Mouse (Mus musculus) kidney, embryonic 15.5 days (tissue): Measurements from ENCODE around the gene Car15. TPM values are rescaled to one million over a fixed set of nuclear protein-coding genes. Genes with fewer than 3 reads are reported as not detected.
A peak's percentile ranks its signal among the peaks of the same experiment; 100 is the strongest.

Source experiments
- ATAC-seq: fragments of 200-750 bp; cut with Nextera tagmentation; replicated peaks from 2 replicates; pipeline ENCODE4 v1.8.0; 2017; ENCODE audit warnings: moderate TSS enrichment; ENCODE audit not compliant: low FRiP score
- H3K27ac ChIP-seq: fragments of 300-500 bp; sonication (generic); 2 replicates; pipeline ENCODE4 v1.5.1; 2015; ENCODE audit warnings: mild to moderate bottlenecking, inconsistent platforms
- H3K27me3 ChIP-seq: fragments of 300-500 bp; sonication (generic); 2 replicates; pipeline ENCODE4 v1.6.1; 2015; ENCODE audit warnings: inconsistent platforms
- H3K36me3 ChIP-seq: fragments of 300-500 bp; sonication (generic); 2 replicates; pipeline ENCODE4 v1.6.1; 2015; ENCODE audit warnings: inconsistent platforms
- H3K4me1 ChIP-seq: fragments of 300-500 bp; sonication (generic); 2 replicates; pipeline ENCODE4 v1.6.1; 2015; ENCODE audit warnings: inconsistent platforms
- H3K4me2 ChIP-seq: fragments of 300-500 bp; sonication (generic); 2 replicates; pipeline ENCODE4 v1.6.1; 2015; ENCODE audit warnings: moderate library complexity, mild to moderate bottlenecking, inconsistent platforms
- H3K4me3 ChIP-seq: fragments of 300-500 bp; sonication (generic); replicated peaks from 2 replicates; pipeline ENCODE4 v1.5.1; 2015; ENCODE audit warnings: mild to moderate bottlenecking, inconsistent platforms
- H3K9ac ChIP-seq: fragments of 300-500 bp; sonication (generic); 2 replicates; pipeline ENCODE4 v1.6.1; 2015; ENCODE audit warnings: mild to moderate bottlenecking, inconsistent platforms
- H3K9me3 ChIP-seq: fragments of 300-500 bp; sonication (generic); replicated peaks from 2 replicates; pipeline ENCODE4 v1.6.1; 2016; ENCODE audit warnings: inconsistent platforms
- WGBS: fragments of 180-500 bp; shearing (Covaris S2); methylation state at CpG from one replicate; pipeline ENCODE4 v1.1.7; 2015; ENCODE audit warnings: mixed read lengths; 5-methylcytosine and 5-hydroxymethylcytosine counted together
- polyA plus RNA-seq: library from polyadenylated mRNA; unstranded; fragments of >200 nt; fragmentation: Nextera tagmentation; extraction: Ambion mirVana; gene quantifications from 2 replicates; pipeline ENCODE4 v1.2.1, GENCODE M21; 2015

Gene Car15
- 20.2 and 21.6 TPM in 2 replicates for polyA plus RNA-seq

GRCm38 (mm10) chr16:17838051-17838450 is at the start of gene Car15:
Gene Car15 (minus strand): TSS chr16:17838364.
- H3K36me3 ChIP-seq, result peaks cover 33% of the 10 kb centered on the region
- no peak within 1 kb of the TSS for H3K4me2 ChIP-seq
- no peaks in the 10 kb centered on the region for H3K9me3 ChIP-seq
- peaks cover 16% of the 10 kb centered on the region for H3K4me1 ChIP-seq
- 74% methylated on average over 6 of the region's 6 CpGs for WGBS
- no peak within 1 kb of the TSS for H3K27ac ChIP-seq
- ATAC-seq, result no peak
- H3K27me3 ChIP-seq, result peaks cover 46% of the 10 kb centered on the region
- no peak within 1 kb of the TSS for H3K9ac ChIP-seq
- H3K4me3 ChIP-seq, result no peak within 1 kb of the TSS

- Histone ChIP-seq H3K9ac (no peak overlapping the region), H3K4me2 (no peak overlapping the region), H3K9me3 (no peaks in the 10 kb centered on the region), H3K36me3 (peaks cover 11% of the 10 kb centered on the region), H3K4me3 (no peak overlapping the region), H3K4me1 (peaks cover 4% of the 10 kb centered on the region; the same call in 1 of the 2 replicates), H3K27me3 (no peaks in the 10 kb centered on the region), H3K27ac (no peak overlapping the region)
- ATAC-seq, result no peak
- 65% methylated on average over 6 of the region's 6 CpGs for WGBS
These were observed 46.0 kb upstream of the Car15 start for GRCm38 (mm10) chr16:17884116-17884515.

- no peak overlapping the region for H3K9ac ChIP-seq
- H3K4me2 ChIP-seq, result no peak overlapping the region
- peaks cover 4% of the 10 kb centered on the region; the same call in 1 of the 2 replicates for H3K4me1 ChIP-seq
- H3K4me3 ChIP-seq, result no peak overlapping the region
- H3K9me3 ChIP-seq, result no peaks in the 10 kb centered on the region
- no peak overlapping the region for H3K27ac ChIP-seq
- H3K27me3 ChIP-seq, result no peaks in the 10 kb centered on the region
- no peak for ATAC-seq
- peaks cover 27% of the 10 kb centered on the region for H3K36me3 ChIP-seq
These were observed 44.0 kb upstream of the Car15 start for GRCm38 (mm10) chr16:17882196-17882595.

GRCm38 (mm10) chr16:17879571-17879970 is 41.4 kb upstream of the Car15 start:
- 88% methylated on average over 4 of the region's 4 CpGs for WGBS

GRCm38 (mm10) chr16:17876096-17876495 is 37.9 kb upstream of the Car15 start:
- no peaks in the 10 kb centered on the region for H3K9me3 ChIP-seq
- no peaks in the 10 kb centered on the region for H3K27me3 ChIP-seq
- WGBS, result 94% methylated on average over 1 of the region's 1 CpGs
- no peak overlapping the region for H3K9ac ChIP-seq
- no peaks in the 10 kb centered on the region for H3K4me1 ChIP-seq
- H3K4me2 ChIP-seq, result no peak overlapping the region
- no peak overlapping the region for H3K4me3 ChIP-seq
- no peak overlapping the region for H3K27ac ChIP-seq
- no peak for ATAC-seq
- peaks cover 40% of the 10 kb centered on the region for H3K36me3 ChIP-seq

More at GRCm38 (mm10) chr16:17879571-17879970, 41.4 kb upstream of the Car15 start:
- Histone ChIP-seq H3K4me2 (no peak overlapping the region), H3K4me3 (no peak overlapping the region), H3K9ac (no peak overlapping the region), H3K27ac (no peak overlapping the region), H3K36me3 (peaks cover 29% of the 10 kb centered on the region), H3K27me3 (no peaks in the 10 kb centered on the region), H3K4me1 (peaks cover 4% of the 10 kb centered on the region; the same call in 1 of the 2 replicates), H3K9me3 (no peaks in the 10 kb centered on the region)
- ATAC-seq, result no peak

GRCm38 (mm10) chr16:17875174-17875573 is 37.0 kb upstream of the Car15 start:
- Histone ChIP-seq H3K27me3 (no peaks in the 10 kb centered on the region), H3K4me3 (no peak overlapping the region), H3K9me3 (no peaks in the 10 kb centered on the region), H3K36me3 (peaks cover 50% of the 10 kb centered on the region), H3K9ac (no peak overlapping the region), H3K4me2 (no peak overlapping the region), H3K27ac (no peak overlapping the region), H3K4me1 (no peaks in the 10 kb centered on the region)
- no peak for ATAC-seq
- 79% methylated on average over 4 of the region's 4 CpGs for WGBS

GRCm38 (mm10) chr16:17872995-17873394 is 34.8 kb upstream of the Car15 start:
- WGBS, result 45% methylated on average over 4 of the region's 4 CpGs
- no peak for ATAC-seq
- Histone ChIP-seq H3K4me3 (no peak overlapping the region), H3K27me3 (no peaks in the 10 kb centered on the region), H3K9me3 (no peaks in the 10 kb centered on the region), H3K4me1 (no peaks in the 10 kb centered on the region), H3K27ac (no peak overlapping the region), H3K4me2 (no peak overlapping the region), H3K9ac (no peak overlapping the region), H3K36me3 (peaks cover 58% of the 10 kb centered on the region)

GRCm38 (mm10) chr16:17871248-17871647 is 33.1 kb upstream of the Car15 start:
- Histone ChIP-seq H3K36me3 (peaks cover 53% of the 10 kb centered on the region), H3K9me3 (no peaks in the 10 kb centered on the region), H3K4me3 (no peak overlapping the region), H3K9ac (no peak overlapping the region), H3K4me2 (no peak overlapping the region), H3K4me1 (no peaks in the 10 kb centered on the region), H3K27me3 (no peaks in the 10 kb centered on the region), H3K27ac (no peak overlapping the region)
- no peak for ATAC-seq
- 77% methylated on average over 5 of the region's 5 CpGs for WGBS

- H3K27me3 ChIP-seq, result no peaks in the 10 kb centered on the region
- no peaks in the 10 kb centered on the region for H3K9me3 ChIP-seq
- no peak for ATAC-seq
- no peaks in the 10 kb centered on the region for H3K4me1 ChIP-seq
- H3K4me2 ChIP-seq, result no peak overlapping the region
- 73% methylated on average over 6 of the region's 6 CpGs for WGBS
- peaks cover 59% of the 10 kb centered on the region for H3K36me3 ChIP-seq
- no peak overlapping the region for H3K4me3 ChIP-seq
- H3K27ac ChIP-seq, result peak overlapping the region; percentile 15; the same call in 1 of the 2 replicates
- no peak overlapping the region for H3K9ac ChIP-seq
These were observed 27.6 kb upstream of the Car15 start for GRCm38 (mm10) chr16:17865770-17866169.

GRCm38 (mm10) chr16:17865293-17865692 is 27.1 kb upstream of the Car15 start:
- no peak overlapping the region for H3K4me3 ChIP-seq
- H3K4me2 ChIP-seq, result no peak overlapping the region
- no peaks in the 10 kb centered on the region for H3K27me3 ChIP-seq
- ATAC-seq, result no peak
- no peaks in the 10 kb centered on the region for H3K4me1 ChIP-seq
- no peak overlapping the region for H3K27ac ChIP-seq
- peaks cover 59% of the 10 kb centered on the region for H3K36me3 ChIP-seq
- 63% methylated on average over 2 of the region's 2 CpGs for WGBS
- H3K9me3 ChIP-seq, result no peaks in the 10 kb centered on the region
- H3K9ac ChIP-seq, result no peak overlapping the region

GRCm38 (mm10) chr16:17858592-17858991 is 20.4 kb upstream of the Car15 start:
- ATAC-seq, result no peak
- H3K4me3 ChIP-seq, result no peak overlapping the region
- H3K9ac ChIP-seq, result no peak overlapping the region
- no peaks in the 10 kb centered on the region for H3K27me3 ChIP-seq
- H3K4me1 ChIP-seq, result no peaks in the 10 kb centered on the region
- H3K4me2 ChIP-seq, result no peak overlapping the region
- no peaks in the 10 kb centered on the region for H3K9me3 ChIP-seq
- no peak overlapping the region for H3K27ac ChIP-seq
- peaks cover 82% of the 10 kb centered on the region for H3K36me3 ChIP-seq

- H3K36me3 ChIP-seq, result peaks cover 87% of the 10 kb centered on the region
- no peak overlapping the region for H3K4me3 ChIP-seq
- 86% methylated on average over 7 of the region's 7 CpGs for WGBS
- no peak overlapping the region for H3K9ac ChIP-seq
- no peak overlapping the region for H3K27ac ChIP-seq
- H3K9me3 ChIP-seq, result no peaks in the 10 kb centered on the region
- H3K4me2 ChIP-seq, result no peak overlapping the region
- ATAC-seq, result no peak
- no peaks in the 10 kb centered on the region for H3K27me3 ChIP-seq
- no peaks in the 10 kb centered on the region for H3K4me1 ChIP-seq
These were observed 19.0 kb upstream of the Car15 start for GRCm38 (mm10) chr16:17857157-17857556.

- Histone ChIP-seq H3K9ac (no peak overlapping the region), H3K36me3 (peaks cover 93% of the 10 kb centered on the region), H3K4me1 (no peaks in the 10 kb centered on the region), H3K4me2 (no peak overlapping the region), H3K27ac (no peak overlapping the region), H3K9me3 (no peaks in the 10 kb centered on the region), H3K27me3 (no peaks in the 10 kb centered on the region), H3K4me3 (no peak overlapping the region)
- ATAC-seq, result no peak
- 84% methylated on average over 2 of the region's 2 CpGs for WGBS
These were observed 15.1 kb upstream of the Car15 start for GRCm38 (mm10) chr16:17853263-17853662.
